Mouse (Mus musculus): ENCODE measurements around the gene Gm11541.

- TF ChIP-seq GATA1 (IDR thresholded peaks at IDR 0.05; ENCODE audit: low read length), result no peak
- TF ChIP-seq TAL1 (IDR thresholded peaks at IDR 0.05; ENCODE audit: low read length), result no peak
These were observed 50.4 kb downstream of the Gm11541 start, which contains the start of the genes Mrpl27 and Eme1 for GRCm38 (mm10) chr11:94653663-94654436.
